Comparison of ENCODE assay signal across 23 mouse cellular contexts in the genomic region with DNA sequence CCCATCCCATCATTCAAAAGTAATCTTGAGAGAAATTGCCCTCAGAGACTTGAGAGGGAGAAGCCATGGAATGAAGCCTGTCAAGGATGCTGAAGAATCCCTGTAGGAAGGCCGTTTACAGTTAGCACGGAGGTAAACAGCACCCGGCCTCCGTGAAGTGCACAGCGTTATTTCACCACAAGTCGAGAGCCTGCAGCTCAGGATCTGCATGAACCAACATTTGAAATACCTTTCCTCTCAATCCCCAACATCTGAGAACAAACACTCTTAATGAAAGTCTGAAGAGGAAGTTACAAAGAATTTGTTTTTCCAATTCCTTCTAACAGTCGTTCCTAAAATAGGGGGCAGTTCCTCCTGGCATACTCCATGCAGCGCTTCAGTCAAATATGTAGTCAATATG. TPM values are rescaled to one million over a fixed set of nuclear protein-coding genes. Genes with fewer than 3 reads are reported as not detected.
DNase-seq lines count a peak whose midpoint lies in the region; ATAC-seq and TF ChIP-seq lines count a peak whose summit lies in the region.
"Had no signal": no experiment of that assay in that cellular context is flagged by ENCODE, and none has a peak within 500 bp of the region (broad histone marks: within the 10 kb centered on the region; RNA-seq: fewer than 3 reads in every experiment).

No protein-coding gene starts in this region.

- H3K36me3 ChIP-seq in lung, postnatal 0 days (ENCODE audit: insufficient read depth, low read length) = no peaks in the 10 kb centered on the region
- no peaks in the 10 kb centered on the region for H3K36me3 ChIP-seq in kidney, embryonic 14.5 days (ENCODE audit: control insufficient read depth, insufficient read depth, low read length)
- H3K36me3 ChIP-seq: embryonic facial prominence, embryonic 13.5 days; forebrain, embryonic 12.5 days; G1E; heart, embryonic 10.5 days; heart, embryonic 15.5 days; hindbrain, embryonic 13.5 days had no signal

- DNase-seq in lung, adult 2 months = peak; percentile 36
- DNase-seq in lung, postnatal 0 days (ENCODE audit: low spot score) = peak; percentile 89
- peak; percentile 50 to 74 for DNase-seq in lung, postnatal 4 days
- DNase-seq in gastrocnemius, postnatal 10 days = no peak
- no peak for DNase-seq in kidney, postnatal 10 days
- DNase-seq: adrenal gland, postnatal 10 days; cerebellum, adult 11 months; cerebellum, adult 8-10 months; cerebellum, postnatal 25 days; gastrocnemius, postnatal 25 days; heart, adult 18-20 months; heart, postnatal 14 days had no signal

- no peak for TF ChIP-seq CTCF in lung, adult 2 months (IDR thresholded peaks at IDR 0.05; ENCODE audit: insufficient read depth, low read length)
- TF ChIP-seq CTCF in lung, postnatal 0 days (IDR thresholded peaks at IDR 0.05) = 0 out of 2 replicates have a peak, but pooled peaks have one; percentile 13

- ATAC-seq in common myeloid progenitor, adult 5-6 weeks (replicated peaks; ENCODE audit: low read depth, poor library complexity, severe bottlenecking) = 0 out of 2 replicates have a peak, but pooled peaks have one; percentile 17
- peak; percentile 88 for ATAC-seq in lung, postnatal 0 days
- ATAC-seq in kidney, embryonic 14.5 days (ENCODE audit: low FRiP score, low TSS enrichment) = no peak
- ATAC-seq: forebrain, embryonic 16.5 days; hindbrain, postnatal 0 days had no signal

- no peaks in the 10 kb centered on the region for H3K9me3 ChIP-seq in lung, postnatal 0 days (ENCODE audit: low read length)
- no peaks in the 10 kb centered on the region for H3K9me3 ChIP-seq in kidney, embryonic 14.5 days (ENCODE audit: control insufficient read depth, low read length)
- H3K9me3 ChIP-seq: embryonic facial prominence, embryonic 13.5 days; forebrain, embryonic 12.5 days; G1E; heart, embryonic 10.5 days; heart, embryonic 15.5 days; hindbrain, embryonic 13.5 days had no signal

- no peaks in the 10 kb centered on the region for H3K27me3 ChIP-seq in lung, postnatal 0 days (replicated peaks; ENCODE audit: insufficient read depth, low read length)
- H3K27me3 ChIP-seq in kidney, embryonic 14.5 days (ENCODE audit: control insufficient read depth, insufficient read depth, low read length) = no peaks in the 10 kb centered on the region
- H3K27me3 ChIP-seq: embryonic facial prominence, embryonic 13.5 days; heart, embryonic 15.5 days; hindbrain, embryonic 13.5 days had no signal

- H3K27ac ChIP-seq in lung, postnatal 0 days (ENCODE audit: low read length) = peak overlapping the region; percentile 77
- H3K27ac ChIP-seq in kidney, embryonic 14.5 days (ENCODE audit: low read depth, low read length) = no peak overlapping the region
- H3K27ac ChIP-seq: embryonic facial prominence, embryonic 13.5 days; forebrain, embryonic 12.5 days; heart, embryonic 10.5 days; heart, embryonic 15.5 days; hindbrain, embryonic 13.5 days; hindbrain, postnatal 0 days had no signal

- H3K4me3 ChIP-seq in lung, adult 2 months (replicated peaks; ENCODE audit: extremely low read depth, low read depth, low read length) = no peak overlapping the region
- H3K4me3 ChIP-seq in lung, postnatal 0 days (ENCODE audit: low read depth, low read length) = no peak overlapping the region
- H3K4me3 ChIP-seq in kidney, embryonic 14.5 days (ENCODE audit: low read length) = no peak overlapping the region
- H3K4me3 ChIP-seq: embryonic facial prominence, embryonic 13.5 days; forebrain, embryonic 12.5 days; heart, embryonic 10.5 days; heart, embryonic 15.5 days; hindbrain, embryonic 13.5 days had no signal

- WGBS in lung, adult 2 months = 60% methylated on average over 8 of the region's 8 CpGs
- WGBS in lung, postnatal 0 days = 52% methylated on average over 8 of the region's 8 CpGs
- WGBS in kidney, embryonic 14.5 days = 84% methylated on average over 8 of the region's 8 CpGs

- no peak overlapping the region for H3K4me2 ChIP-seq in lung, postnatal 0 days (replicated peaks; ENCODE audit: low read depth, low read length)
- no peak overlapping the region for H3K4me2 ChIP-seq in kidney, embryonic 14.5 days (replicated peaks; ENCODE audit: low read depth, low read length)
- H3K4me2 ChIP-seq: embryonic facial prominence, embryonic 13.5 days; forebrain, embryonic 12.5 days; heart, embryonic 15.5 days; hindbrain, embryonic 13.5 days had no signal

- no peak overlapping the region for H3K9ac ChIP-seq in lung, postnatal 0 days (replicated peaks; ENCODE audit: low read depth)
- no peak overlapping the region for H3K9ac ChIP-seq in kidney, embryonic 14.5 days (ENCODE audit: low read depth, low read length)
- H3K9ac ChIP-seq: embryonic facial prominence, embryonic 13.5 days; forebrain, embryonic 12.5 days; heart, embryonic 15.5 days; hindbrain, embryonic 13.5 days had no signal

- TF ChIP-seq EP300 in lung, postnatal 0 days (IDR thresholded peaks at IDR 0.05) = peak; percentile 78

- H3K4me1 ChIP-seq in lung, adult 2 months (ENCODE audit: control insufficient read depth, insufficient read depth, low read length) = peaks cover 4% of the 10 kb centered on the region; the same call in 1 of the 2 replicates
- H3K4me1 ChIP-seq in lung, postnatal 0 days (ENCODE audit: insufficient read depth, low read depth, low read length) = peaks cover 13% of the 10 kb centered on the region; the same call in 1 of the 2 replicates
- no peaks in the 10 kb centered on the region for H3K4me1 ChIP-seq in kidney, embryonic 14.5 days (ENCODE audit: control insufficient read depth, insufficient read depth, low read length)
- H3K4me1 ChIP-seq: forebrain, embryonic 12.5 days; heart, embryonic 15.5 days; hindbrain, embryonic 13.5 days had no signal

- no peak for TF ChIP-seq POLR2A in lung, adult 2 months (IDR thresholded peaks at IDR 0.05; ENCODE audit: borderline replicate concordance, extremely low read depth, low read depth, low read length)

RNA-seq across cellular contexts. Expression of a gene that starts 33.9 kb away (rescaled TPM):
- total RNA-seq in common myeloid progenitor, adult 5-6 weeks (2017) = not detected in 2 replicates
- 27.5 and 34.3 TPM in 2 replicates for polyA plus RNA-seq in lung, adult 2 months (2012; rRNA removed)
- polyA plus RNA-seq in lung, postnatal 0 days (2015; fragmentation: Nextera tagmentation; extraction: Ambion mirVana) = 11.5 and 15.8 TPM in 2 replicates
- under 1 TPM; 0.52 to 0.70 TPM for total RNA-seq in gastrocnemius, postnatal 10 days (2021)
- polyA plus RNA-seq in kidney, embryonic 14.5 days (2014; fragmentation: Nextera tagmentation; extraction: Ambion mirVana) = 0.41 and 1.3 TPM in 2 replicates
- total RNA-seq: hematopoietic stem cell, adult 5-6 weeks had no signal
- polyA plus RNA-seq: forebrain, embryonic 16.5 days; G1E had no signal

Comparison
In these comparisons a context has a peak if more than half of its experiments do, and no peak if none do; other contexts are left out.
1. DNase-seq: peak in lung, adult 2 months (single experiment), lung, postnatal 0 days (single experiment) and lung, postnatal 4 days (2 of 2); none in gastrocnemius, postnatal 10 days (single experiment) and kidney, postnatal 10 days (single experiment).